Mouse (Mus musculus) small intestine, adult 2 months (tissue): Measurements from ENCODE around the gene Slc6a5.

ENCODE experiments used
- CTCF ChIP-seq: fragments of 200-500 bp; IDR thresholded peaks from 2 replicates; pipeline ENCODE4 v1.5.1; 2012; ENCODE audit warnings: low read depth, mild to moderate bottlenecking, control low read depth, inconsistent platforms, low read length, moderate library complexity, mixed read lengths; ENCODE audit not compliant: insufficient replicate concordance, insufficient read length; ENCODE audit errors: extremely low read depth
- POLR2A ChIP-seq: fragments of 200-500 bp; IDR thresholded peaks from 2 replicates; pipeline ENCODE4 v1.6.1; 2012; ENCODE audit warnings: low read depth, mild to moderate bottlenecking, control low read depth, inconsistent platforms, low read length, moderate library complexity

DNA sequence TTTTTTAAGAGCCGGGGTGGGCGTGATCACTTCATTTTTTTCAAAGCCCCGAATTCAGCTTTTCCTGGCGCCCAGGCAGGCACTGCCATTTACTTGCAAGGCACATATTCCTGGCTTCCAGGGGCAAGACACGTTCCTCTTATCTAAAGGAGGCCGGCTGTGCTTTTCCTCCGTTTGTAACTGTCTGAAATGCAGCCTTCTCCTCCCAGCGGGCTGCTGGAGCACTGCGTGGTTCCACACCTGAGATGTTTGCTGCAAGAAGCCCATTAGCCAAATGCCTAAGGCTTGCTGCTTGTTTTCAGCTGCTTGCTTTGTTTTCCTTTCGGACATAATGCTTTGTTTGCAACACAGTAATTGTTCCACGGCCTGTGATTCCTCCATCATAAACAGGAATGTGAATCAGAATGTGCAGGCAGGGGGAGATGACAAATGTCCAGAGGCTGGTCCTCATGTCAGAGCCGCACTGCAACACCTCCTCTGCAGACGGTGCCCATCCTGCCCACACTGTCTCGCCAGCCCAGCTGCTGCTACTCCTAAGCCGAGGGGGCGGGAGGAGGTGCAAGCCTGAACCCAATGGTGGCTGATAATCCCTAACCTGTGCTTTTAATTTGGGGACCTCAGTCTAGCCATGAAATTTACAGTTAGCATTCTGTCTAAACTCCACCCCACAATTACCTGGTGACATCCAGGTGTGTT is 27.1 kb upstream of the Slc6a5 start:
- TF ChIP-seq POLR2A (no peak), CTCF (no peak)
